Mouse (Mus musculus) frontal cortex, postnatal 36 days (tissue): ENCODE measurements at regions not wholly inside any gene's neighbourhood (a gene's known extent, or its start where the extent isn't known, plus 50 kb on each side); places are given as distances from the start of the nearest gene placed in this dataset.
A peak's percentile ranks its signal among the peaks of the same experiment; 100 is the strongest.

Experiments
- DNase-seq, 2 experiments: peaks; one replicate each; pipeline ENCODE4 v3.0.0; 2022; ENCODE audit warnings: low spot score in 2 of 2

- DNase-seq: no peak
These were observed 130.5 kb upstream of the Car10 start for GRCm38 (mm10) chr11:92967288-92967687.

GRCm38 (mm10) chr11:92999603-93000002 is 98.2 kb upstream of the Car10 start:
- no peak for DNase-seq

GRCm38 (mm10) chr11:93005991-93006390 is 91.8 kb upstream of the Car10 start:
- DNase-seq: no peak

- DNase-seq: no peak
These were observed 71.8 kb upstream of the Car10 start for GRCm38 (mm10) chr11:93025981-93026380.

GRCm38 (mm10) chr11:93035509-93035908 is 62.3 kb upstream of the Car10 start:
- DNase-seq: no peak

- no peak for DNase-seq
These were observed 60.0 kb upstream of the Car10 start for GRCm38 (mm10) chr11:93037846-93038245.

GRCm38 (mm10) chr11:93039325-93039724 is 58.5 kb upstream of the Car10 start:
- no peak for DNase-seq

GRCm38 (mm10) chr11:93040816-93041215 is 57.0 kb upstream of the Car10 start:
- no peak for DNase-seq

GRCm38 (mm10) chr11:93044998-93045397 is 52.8 kb upstream of the Car10 start:
- DNase-seq: peak; percentile 17 to 43
